Mouse (Mus musculus) CH12.LX (cell line): ENCODE results near the gene Ndufa9. TPM values are rescaled to one million over a fixed set of nuclear protein-coding genes. Genes with fewer than 3 reads are reported as not detected.

Experiments used
- DNase-seq: peaks from one replicate; pipeline ENCODE4 v3.0.0-alpha.2; 2013; ENCODE audit errors: extremely low read depth
- H3K27ac ChIP-seq: 2 replicates; pipeline ENCODE4 v1.5.1; 2012; ENCODE audit warnings: low read depth, mild to moderate bottlenecking, control low read depth, moderate library complexity; ENCODE audit not compliant: insufficient read depth
- H3K27me3 ChIP-seq: replicated peaks from 2 replicates; pipeline ENCODE3; 2012; ENCODE audit warnings: inconsistent platforms
- H3K36me3 ChIP-seq, 2 experiments: replicated peaks in 1 of 2; 2 replicates each; pipeline versions ENCODE3 to v1.6.1; 2012; ENCODE audit warnings: inconsistent platforms in 1 of 2, low read length in 1 of 2, mild to moderate bottlenecking in 1 of 2, mixed read lengths in 1 of 2, moderate library complexity in 1 of 2; ENCODE audit not compliant: control insufficient read depth in 1 of 2, insufficient read depth in 1 of 2
- H3K4me1 ChIP-seq, 2 experiments: 2 replicates each; pipeline ENCODE4 v1.6.1; 2012; ENCODE audit warnings: inconsistent platforms in 1 of 2, moderate library complexity in 1 of 2; ENCODE audit not compliant: insufficient read depth in 2 of 2, control insufficient read depth in 1 of 2
- H3K4me2 ChIP-seq: 2 replicates; pipeline ENCODE4 v1.6.1; 2012; ENCODE audit warnings: low read depth, mild to moderate bottlenecking, control low read depth; ENCODE audit not compliant: poor library complexity, insufficient read depth, severe bottlenecking
- H3K4me3 ChIP-seq, 3 experiments: fragments of 150-350 bp in 1 of 3; sonication (generic) in 1 of 3; replicated peaks in 1 of 3; 2 replicates each; pipeline versions ENCODE3 to v1.5.1; 2011 to 2012; ENCODE audit warnings: low read depth in 2 of 3, low read length in 2 of 3, mild to moderate bottlenecking in 2 of 3, moderate library complexity in 2 of 3, control low read depth in 1 of 3, improper control_type of control experiment in 1 of 3, inconsistent platforms in 1 of 3, mixed read lengths in 1 of 3; ENCODE audit not compliant: poor library complexity in 1 of 3
- H3K79me2 ChIP-seq: replicated peaks from 2 replicates; pipeline ENCODE4 v1.6.1; 2012; ENCODE audit warnings: mild to moderate bottlenecking, moderate library complexity; ENCODE audit not compliant: control insufficient read depth, poor library complexity, insufficient read depth, severe bottlenecking; ENCODE audit errors: extremely low read depth
- H3K9ac ChIP-seq: 2 replicates; pipeline ENCODE4 v1.6.1; 2012; ENCODE audit warnings: low read depth, mild to moderate bottlenecking, control low read depth, moderate library complexity; ENCODE audit not compliant: insufficient read depth
- H3K9me3 ChIP-seq: replicated peaks from 2 replicates; pipeline ENCODE3; 2012; ENCODE audit warnings: low read length, inconsistent platforms, mixed read lengths
- CHD2 ChIP-seq: IDR thresholded peaks from 2 replicates; pipeline ENCODE4 v1.6.1; 2011; ENCODE audit warnings: low read length, improper control_type of control experiment
- E2F4 ChIP-seq: IDR thresholded peaks from 2 replicates; pipeline ENCODE4 v1.6.1; 2011; ENCODE audit warnings: low read depth, low read length, improper control_type of control experiment; ENCODE audit not compliant: insufficient replicate concordance
- ELF1 ChIP-seq: IDR thresholded peaks from 2 replicates; pipeline ENCODE4 v1.6.1; 2014; ENCODE audit warnings: low read depth, mild to moderate bottlenecking, inconsistent platforms, low read length, improper control_type of control experiment
- ETS1 ChIP-seq: conservative IDR thresholded peaks from 2 replicates; pipeline ENCODE4 v1.6.1; 2012; ENCODE audit warnings: low read depth, mild to moderate bottlenecking, inconsistent platforms, low read length, improper control_type of control experiment, moderate library complexity
- HCFC1 ChIP-seq: IDR thresholded peaks from 2 replicates; pipeline ENCODE4 v1.6.1; 2012; ENCODE audit warnings: low read depth, mild to moderate bottlenecking, inconsistent platforms, low read length, improper control_type of control experiment
- JUN ChIP-seq: IDR thresholded peaks from 2 replicates; pipeline ENCODE4 v1.6.1; 2011; ENCODE audit warnings: low read depth, mild to moderate bottlenecking, low read length, improper control_type of control experiment, moderate library complexity; ENCODE audit not compliant: insufficient read depth
- MAZ ChIP-seq: IDR thresholded peaks from 2 replicates; pipeline ENCODE4 v1.6.1; 2012; ENCODE audit warnings: low read depth, mild to moderate bottlenecking, inconsistent platforms, low read length, improper control_type of control experiment, moderate library complexity
- MEF2A ChIP-seq: IDR thresholded peaks from 2 replicates; pipeline ENCODE4 v1.6.1; 2014; ENCODE audit warnings: low read depth, mild to moderate bottlenecking, inconsistent platforms, low read length, improper control_type of control experiment, borderline replicate concordance
- MXI1 ChIP-seq: IDR thresholded peaks from 2 replicates; pipeline ENCODE4 v1.6.1; 2011; ENCODE audit warnings: mild to moderate bottlenecking, low read depth, low read length, improper control_type of control experiment
- NELFE ChIP-seq: IDR thresholded peaks from 2 replicates; pipeline ENCODE4 v1.6.1; 2011; ENCODE audit warnings: low read depth, low read length, improper control_type of control experiment
- NRF1 ChIP-seq: IDR thresholded peaks from 2 replicates; pipeline ENCODE4 v1.6.1; 2014; ENCODE audit warnings: low read depth, mild to moderate bottlenecking, inconsistent platforms, low read length, improper control_type of control experiment, moderate library complexity
- PAX5 ChIP-seq: IDR thresholded peaks from 2 replicates; pipeline ENCODE4 v1.6.1; 2012; ENCODE audit warnings: low read length, inconsistent platforms, mixed read lengths
- POLR2A ChIP-seq: IDR thresholded peaks from 2 replicates; pipeline ENCODE4 v1.6.1; 2011; ENCODE audit warnings: low read depth, mild to moderate bottlenecking, improper control_type of control experiment, low read length
- POLR2AphosphoS2 ChIP-seq: IDR thresholded peaks from 2 replicates; pipeline ENCODE4 v1.6.1; 2011; ENCODE audit warnings: low read depth, low read length, improper control_type of control experiment
- RAD21 ChIP-seq: IDR thresholded peaks from 2 replicates; pipeline ENCODE4 v1.6.1; 2011; ENCODE audit warnings: low read depth, mild to moderate bottlenecking, low read length, improper control_type of control experiment, moderate library complexity
- SMC3 ChIP-seq: IDR thresholded peaks from 2 replicates; pipeline ENCODE4 v1.6.1; 2011; ENCODE audit warnings: low read depth, low read length, improper control_type of control experiment
- TBP ChIP-seq: conservative IDR thresholded peaks from 2 replicates; pipeline ENCODE4 v1.6.1; 2011; ENCODE audit warnings: low read depth, low read length, improper control_type of control experiment
- UBTF ChIP-seq: IDR thresholded peaks from 2 replicates; pipeline ENCODE4 v1.6.1; 2012; ENCODE audit warnings: low read depth, mild to moderate bottlenecking, inconsistent platforms, low read length, improper control_type of control experiment, moderate library complexity
- ZC3H11A ChIP-seq: IDR thresholded peaks from 2 replicates; pipeline ENCODE4 v1.6.1; 2012; ENCODE audit warnings: low read depth, mild to moderate bottlenecking, inconsistent platforms, low read length, improper control_type of control experiment
- ZKSCAN1 ChIP-seq: IDR thresholded peaks from 2 replicates; pipeline ENCODE4 v1.6.1; 2012; ENCODE audit warnings: low read depth, inconsistent platforms, low read length, improper control_type of control experiment, borderline replicate concordance
- ZNF384 ChIP-seq: IDR thresholded peaks from 2 replicates; pipeline ENCODE4 v1.6.1; 2012; ENCODE audit warnings: low read depth, low read length, improper control_type of control experiment, inconsistent platforms
- dilution Hi-C: fragments of 300-500 bp; cut with MboI; formaldehyde crosslinking; loops from 2 replicates; pipeline ENCODE4 v1.14.3; 2020; ENCODE audit warnings: low sequenced_read_pairs; ENCODE audit not compliant: extremely low pct_unique_long_range_greater_than_20kb, extremely low pct_ligation_motif_present
- in situ Hi-C: fragments of 300-500 bp; cut with MboI; formaldehyde crosslinking; loops from 3 replicates; pipeline ENCODE4 v1.14.3; 2019; ENCODE audit warnings: low sequenced_read_pairs, low pct_ligation_motif_present, low pct_unique_long_range_greater_than_20kb, mixed read lengths
- polyA plus RNA-seq: library from polyadenylated mRNA; unstranded; fragments of >175 nt; gene quantifications from 2 replicates; pipeline ENCODE4 v1.2.1, GENCODE M21; 2012; ENCODE audit warnings: low read depth; ENCODE audit not compliant: insufficient read length
- total RNA-seq, 2 experiments: library from RNA; depleted of rRNA; stranded (reverse); fragments of 300-350 nt in 1 of 2; fragments of >200 nt in 1 of 2; gene quantifications; 2 replicates each; pipeline ENCODE4 v1.2.3; 2012 to 2014

The Ndufa9 gene
- total and polyA plus RNA-seq, 3 experiments = 146 to 159 (median 151) TPM

GRCm38 (mm10) chr6:126836628-126837027 lies 12.3 kb downstream of the Ndufa9 start:
- Histone ChIP-seq H3K79me2 (no peaks in the 10 kb centered on the region), H3K4me3 (no peak overlapping the region), H3K9me3 (no peaks in the 10 kb centered on the region), H3K36me3 (peaks cover 81 to 98% of the 10 kb centered on the region in 2 experiments), H3K4me2 (no peak overlapping the region), H3K4me1 (peaks cover 0 to 18% of the 10 kb centered on the region in 2 experiments; a peak in 2 of 4 replicates), H3K27me3 (no peaks in the 10 kb centered on the region), H3K9ac (no peak overlapping the region), H3K27ac (no peak overlapping the region)
- in situ Hi-C loops = no loop called here
- DNase-seq = peak; percentile 26
- TF ChIP-seq ZNF384 (no peak), PAX5 (no peak), MXI1 (no peak), ZC3H11A (no peak), NELFE (no peak), ELF1 (peak; percentile 34; the same call in 1 of the 2 replicates), UBTF (no peak), HCFC1 (peak; percentile 37; the same call in 1 of the 2 replicates), TBP (no peak), MEF2A (no peak)
- dilution Hi-C loops = no loop called here

- Histone ChIP-seq H3K4me1 (peaks cover 0 to 4% of the 10 kb centered on the region in 2 experiments; a peak in 1 of 4 replicates), H3K4me2 (no peak overlapping the region), H3K79me2 (no peaks in the 10 kb centered on the region), H3K4me3 (no peak overlapping the region), H3K9me3 (no peaks in the 10 kb centered on the region), H3K36me3 (peaks cover 74 to 91% of the 10 kb centered on the region in 2 experiments), H3K27me3 (no peaks in the 10 kb centered on the region), H3K27ac (no peak overlapping the region), H3K9ac (no peak overlapping the region)
- in situ Hi-C loops (no loop called here), dilution Hi-C loops (no loop called here)
- no peak for TF ChIP-seq POLR2AphosphoS2
- no peak for TF ChIP-seq CHD2
- TF ChIP-seq SMC3 = no peak
- no peak for TF ChIP-seq MXI1
- no peak for TF ChIP-seq ETS1
- TF ChIP-seq ZKSCAN1 = no peak
- TF ChIP-seq PAX5 = no peak
- no peak for TF ChIP-seq HCFC1
- no peak for TF ChIP-seq JUN
- no peak for TF ChIP-seq MAZ
- TF ChIP-seq NRF1 = no peak
- TF ChIP-seq ZNF384 = no peak
- TF ChIP-seq RAD21 = no peak
- no peak for TF ChIP-seq TBP
- no peak for TF ChIP-seq E2F4
- TF ChIP-seq MEF2A = no peak
- TF ChIP-seq POLR2A = no peak
- DNase-seq = no peak
Observed at GRCm38 (mm10) chr6:126823087-126823486, 25.8 kb downstream of the Ndufa9 start.
